Mouse (Mus musculus): ENCODE measurements around the gene Col8a1. TPM values are rescaled to one million over a fixed set of nuclear protein-coding genes. Genes with fewer than 3 reads are reported as not detected.

Gene Col8a1
- polyA plus RNA-seq, 1 experiment from 2014 or later: 6.2 TPM

DNA sequence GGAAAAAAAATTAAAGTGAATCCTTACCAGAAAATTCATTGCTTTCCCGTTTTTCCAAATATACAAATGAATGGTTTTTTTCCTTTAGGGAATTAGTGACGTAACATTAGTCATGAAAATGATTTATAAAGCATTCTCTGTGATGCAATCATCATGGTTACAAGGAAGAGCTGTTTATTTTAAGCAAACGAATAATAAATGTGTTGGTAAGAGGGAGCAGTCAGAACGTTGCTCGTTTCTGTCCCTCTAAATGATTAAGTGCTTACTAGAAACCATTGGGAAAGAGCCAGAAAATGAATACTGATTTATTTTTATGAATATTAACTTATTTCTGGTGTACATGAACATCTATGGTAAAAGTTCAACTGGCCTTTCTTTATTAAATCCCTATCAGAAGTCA is 119.8 kb downstream of the Col8a1 start:
- 79% methylated on average over 5 of the region's 5 CpGs for WGBS
- ATAC-seq (ENCODE audit: low FRiP score): no peak

DNA sequence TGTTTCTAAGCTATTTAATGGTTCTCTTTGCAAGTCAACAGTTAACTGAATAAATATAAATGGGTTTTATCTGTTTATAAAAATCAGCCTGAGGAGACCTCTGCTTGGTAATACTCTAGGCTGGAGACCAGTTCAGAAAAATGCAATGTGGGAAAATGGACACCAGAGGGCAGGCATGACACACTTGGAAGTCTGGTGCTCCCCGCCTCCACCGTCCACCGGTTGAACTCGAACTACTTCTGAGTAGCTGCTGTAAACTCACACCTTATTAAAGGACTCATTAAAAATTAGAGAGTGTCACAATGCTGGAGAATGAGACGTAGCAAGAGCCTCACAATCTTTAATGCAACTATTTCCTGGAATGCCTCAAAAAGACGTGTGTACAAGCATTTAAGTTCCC is 120.3 kb downstream of the Col8a1 start:
- no peaks in the 10 kb centered on the region for H3K9me3 ChIP-seq (ENCODE audit: control insufficient read depth, low read length)
- 13% methylated on average over 6 of the region's 6 CpGs for WGBS
- no peaks in the 10 kb centered on the region for H3K27me3 ChIP-seq (ENCODE audit: control insufficient read depth, insufficient read depth, low read length)
- H3K36me3 ChIP-seq (replicated peaks; ENCODE audit: control insufficient read depth, insufficient read depth): no peaks in the 10 kb centered on the region
- DNase-seq (ENCODE audit: low spot score) (peak; percentile 89), ATAC-seq (ENCODE audit: low FRiP score) (peak; percentile 88; the same call in 1 of the 2 replicates)
- no peak overlapping the region for H3K4me3 ChIP-seq (replicated peaks; ENCODE audit: low read length)
- no peak overlapping the region for H3K27ac ChIP-seq
- H3K4me2 ChIP-seq (replicated peaks): no peak overlapping the region
- H3K9ac ChIP-seq: no peak overlapping the region
- no peaks in the 10 kb centered on the region for H3K4me1 ChIP-seq (replicated peaks; ENCODE audit: control insufficient read depth, insufficient read depth, low read length)

More for the DNA sequence above, 119.8 kb downstream of the Col8a1 start:
- Histone ChIP-seq H3K27ac (no peak overlapping the region), H3K9ac (no peak overlapping the region), H3K4me3 (replicated peaks; ENCODE audit: low read length) (no peak overlapping the region), H3K4me1 (replicated peaks; ENCODE audit: control insufficient read depth, insufficient read depth, low read length) (no peaks in the 10 kb centered on the region), H3K27me3 (ENCODE audit: control insufficient read depth, insufficient read depth, low read length) (no peaks in the 10 kb centered on the region), H3K36me3 (replicated peaks; ENCODE audit: control insufficient read depth, insufficient read depth) (no peaks in the 10 kb centered on the region), H3K4me2 (replicated peaks) (no peak overlapping the region), H3K9me3 (ENCODE audit: control insufficient read depth, low read length) (no peaks in the 10 kb centered on the region)
- DNase-seq (ENCODE audit: low spot score): no peak

DNA sequence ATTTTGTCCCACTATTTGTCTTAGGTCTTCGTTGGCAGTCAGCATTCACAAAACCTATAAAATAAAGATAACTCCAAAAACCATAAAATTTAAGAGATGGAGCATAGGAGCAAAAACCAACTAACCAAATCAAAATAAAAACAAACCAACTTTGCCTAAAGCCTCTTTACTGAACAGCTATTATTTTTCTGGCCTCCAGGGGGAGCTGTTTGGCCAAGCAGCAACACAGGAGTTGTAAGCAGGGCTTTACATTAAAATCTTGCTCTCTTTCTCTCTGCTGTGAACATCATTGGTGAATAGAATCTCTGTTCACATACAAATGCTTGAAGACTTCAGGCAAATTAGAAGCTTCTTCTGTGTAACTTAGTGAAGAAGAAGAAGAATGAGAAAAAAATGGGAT is 142.8 kb downstream of the Col8a1 start:
- Histone ChIP-seq H3K4me2 (replicated peaks) (no peak overlapping the region), H3K4me1 (replicated peaks; ENCODE audit: control insufficient read depth, insufficient read depth, low read length) (no peaks in the 10 kb centered on the region; the same call in 1 of the 2 replicates), H3K9ac (no peak overlapping the region), H3K27me3 (ENCODE audit: control insufficient read depth, insufficient read depth, low read length) (no peaks in the 10 kb centered on the region), H3K4me3 (replicated peaks; ENCODE audit: low read length) (no peak overlapping the region), H3K9me3 (ENCODE audit: control insufficient read depth, low read length) (no peaks in the 10 kb centered on the region), H3K27ac (no peak overlapping the region), H3K36me3 (replicated peaks; ENCODE audit: control insufficient read depth, insufficient read depth) (no peaks in the 10 kb centered on the region)
- ATAC-seq (ENCODE audit: low FRiP score): no peak
- peak; percentile 64 for DNase-seq (ENCODE audit: low spot score)
- WGBS: 0% methylated on average over 1 of the region's 1 CpGs

DNA sequence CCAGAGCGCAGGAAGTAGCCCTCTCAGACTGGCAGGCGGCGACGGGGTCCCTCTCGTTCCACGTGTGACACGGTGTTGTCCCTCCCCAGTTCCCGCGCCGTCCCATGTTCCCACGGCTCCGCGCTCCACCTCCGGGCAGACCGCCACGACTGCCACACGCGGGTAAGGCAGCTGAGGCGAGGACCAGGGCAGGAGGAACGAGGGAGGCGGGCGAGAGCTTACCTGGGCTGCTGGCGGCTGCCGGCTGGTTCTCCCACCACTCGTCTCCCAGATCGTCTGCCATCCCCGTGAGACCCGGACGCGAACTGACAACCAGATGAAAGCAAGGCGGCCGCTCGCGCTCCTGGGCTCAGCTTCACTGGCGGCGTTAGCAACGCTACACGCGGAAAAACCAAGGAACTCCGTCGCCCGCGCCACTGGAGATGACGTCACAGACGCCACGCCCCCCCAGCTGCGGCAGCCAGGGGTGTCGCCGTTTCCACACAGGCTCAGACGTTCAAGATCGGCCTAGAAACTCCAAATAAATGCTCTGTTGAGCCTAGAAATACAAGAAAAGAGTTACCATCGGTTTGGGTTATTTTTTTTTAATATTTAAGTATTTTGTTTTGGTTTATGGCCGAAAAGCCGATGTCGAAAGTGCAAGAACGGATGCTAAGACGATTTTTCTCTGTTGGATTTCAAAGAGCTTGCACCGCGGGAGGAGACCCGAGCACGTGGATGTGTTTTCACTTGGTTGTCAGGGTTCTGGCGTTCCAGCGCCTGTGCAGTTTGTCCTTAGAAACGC is 147.9 kb downstream of the Col8a1 start, which contains the start of gene Cmss1:
Gene Cmss1 (minus strand): TSS at position 421 of the 784 bp plus-strand sequence.
- H3K4me1 ChIP-seq (replicated peaks; ENCODE audit: control insufficient read depth, insufficient read depth, low read length): peaks cover 4% of the 10 kb centered on the region; the same call in 1 of the 2 replicates
- no peaks in the 10 kb centered on the region for H3K27me3 ChIP-seq (ENCODE audit: control insufficient read depth, insufficient read depth, low read length)
- no peaks in the 10 kb centered on the region for H3K36me3 ChIP-seq (replicated peaks; ENCODE audit: control insufficient read depth, insufficient read depth)
- H3K27ac ChIP-seq: peak within 1 kb of the TSS; percentile 78
- ATAC-seq (ENCODE audit: low FRiP score) (peak; percentile 96), DNase-seq (ENCODE audit: low spot score) (peak; percentile 97)
- peak within 1 kb of the TSS; percentile 82 for H3K4me2 ChIP-seq (replicated peaks)
- H3K4me3 ChIP-seq (replicated peaks; ENCODE audit: low read length): peak within 1 kb of the TSS; percentile 91
- H3K9me3 ChIP-seq (ENCODE audit: control insufficient read depth, low read length): no peaks in the 10 kb centered on the region
- under 1% methylated on average over 64 of the region's 64 CpGs for WGBS
- peak within 1 kb of the TSS; percentile 74 for H3K9ac ChIP-seq

DNA sequence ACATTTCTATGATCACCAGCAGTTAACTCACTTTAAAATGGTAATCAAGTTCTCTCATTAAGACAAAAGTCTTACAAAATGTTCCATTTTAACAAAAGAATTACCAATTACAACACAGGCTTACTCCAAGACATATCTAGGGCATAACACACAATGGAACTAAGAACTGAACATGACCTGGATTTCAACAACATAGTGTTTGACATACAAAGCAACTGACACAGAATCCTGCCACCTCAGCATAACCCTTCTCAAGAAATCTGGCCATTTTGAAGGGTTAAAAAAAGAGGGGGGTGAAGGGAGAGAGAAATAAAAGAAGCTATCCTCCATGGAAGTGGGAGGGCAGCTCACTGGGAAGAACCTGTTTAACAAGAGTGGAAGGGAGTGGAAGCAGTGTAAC is 153.5 kb downstream of the Col8a1 start:
- ATAC-seq (ENCODE audit: low FRiP score) (no peak), DNase-seq (ENCODE audit: low spot score) (no peak)
- Histone ChIP-seq H3K9ac (no peak overlapping the region), H3K4me3 (replicated peaks; ENCODE audit: low read length) (no peak overlapping the region), H3K4me2 (replicated peaks) (no peak overlapping the region), H3K27me3 (ENCODE audit: control insufficient read depth, insufficient read depth, low read length) (no peaks in the 10 kb centered on the region), H3K27ac (no peak overlapping the region), H3K4me1 (replicated peaks; ENCODE audit: control insufficient read depth, insufficient read depth, low read length) (0 out of 2 replicates have a peak, but pooled peaks cover 1% of the 10 kb centered on the region), H3K9me3 (ENCODE audit: control insufficient read depth, low read length) (no peaks in the 10 kb centered on the region), H3K36me3 (replicated peaks; ENCODE audit: control insufficient read depth, insufficient read depth) (no peaks in the 10 kb centered on the region)

DNA sequence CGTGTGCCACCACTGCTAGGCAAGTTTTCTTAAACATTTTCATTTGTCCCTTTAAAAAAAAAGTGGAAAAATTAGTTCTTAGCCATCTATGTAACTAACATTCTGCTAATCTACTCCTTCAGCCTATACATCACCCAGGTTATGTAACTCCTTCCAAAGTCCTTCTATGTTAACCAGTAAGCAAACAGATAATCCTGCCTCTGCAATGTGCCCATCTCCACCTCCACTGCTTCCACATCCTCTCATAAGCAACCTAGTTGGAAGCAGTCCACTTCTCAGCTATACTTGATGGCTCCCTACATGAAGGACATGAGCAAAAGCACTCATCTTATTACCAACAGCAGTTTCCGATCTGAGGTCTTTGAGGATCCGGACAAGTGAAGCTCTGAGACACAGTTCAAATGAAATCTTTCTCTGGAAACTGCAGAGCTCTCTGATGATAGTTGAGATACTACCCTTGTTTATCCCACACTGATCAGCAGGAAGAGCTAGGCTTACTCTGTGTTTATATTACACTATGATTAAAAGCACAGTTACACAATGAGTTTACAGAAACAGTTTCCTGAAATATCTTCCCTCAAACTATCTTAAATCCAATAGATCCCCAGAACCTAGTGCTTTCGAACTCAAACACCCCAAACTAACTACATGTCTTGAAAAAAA is 157.1 kb downstream of the Col8a1 start:
- H3K9ac ChIP-seq: no peak overlapping the region
- no peaks in the 10 kb centered on the region for H3K36me3 ChIP-seq (replicated peaks; ENCODE audit: control insufficient read depth, insufficient read depth)
- WGBS: 89% methylated on average over 4 of the region's 4 CpGs
- ATAC-seq (ENCODE audit: low FRiP score) (no peak), DNase-seq (ENCODE audit: low spot score) (no peak)
- no peak overlapping the region for H3K4me2 ChIP-seq (replicated peaks)
- no peaks in the 10 kb centered on the region for H3K4me1 ChIP-seq (replicated peaks; ENCODE audit: control insufficient read depth, insufficient read depth, low read length)
- H3K4me3 ChIP-seq (replicated peaks; ENCODE audit: low read length): no peak overlapping the region
- no peak overlapping the region for H3K27ac ChIP-seq
- H3K27me3 ChIP-seq (ENCODE audit: control insufficient read depth, insufficient read depth, low read length): no peaks in the 10 kb centered on the region
- no peaks in the 10 kb centered on the region for H3K9me3 ChIP-seq (ENCODE audit: control insufficient read depth, low read length)

DNA sequence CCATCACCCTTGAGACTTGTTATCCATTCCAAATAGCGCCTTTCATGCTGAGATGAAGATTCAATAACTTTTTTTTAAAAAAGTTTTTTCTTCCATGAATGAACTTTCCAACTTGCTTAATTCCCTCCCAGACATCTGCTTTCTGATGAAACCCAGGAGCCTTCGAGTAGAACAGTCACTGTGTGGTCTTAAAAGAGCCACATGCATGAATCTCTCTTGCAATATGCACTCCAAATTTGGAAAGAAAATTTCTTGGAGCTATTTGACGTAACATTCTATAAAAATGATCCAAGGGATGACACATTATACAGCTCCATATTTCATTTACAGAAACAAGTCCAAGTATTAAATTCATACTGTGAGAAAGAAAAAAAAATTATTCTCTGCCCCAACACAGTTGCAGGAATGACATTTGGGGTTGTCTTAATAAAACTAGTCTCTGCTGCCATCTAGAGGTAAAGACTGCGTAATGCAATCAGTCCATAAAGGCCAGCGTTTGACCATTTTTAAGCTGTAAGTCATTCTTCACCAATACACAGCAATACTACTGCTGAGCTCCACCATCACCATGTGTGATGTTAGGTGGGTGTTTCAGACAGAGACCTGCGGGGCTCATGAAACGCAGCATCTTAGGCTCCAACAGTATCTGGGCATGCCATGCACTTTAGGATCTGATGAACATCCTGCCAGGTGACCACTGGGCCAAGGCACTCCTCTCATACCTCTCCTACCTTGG is 160.9 kb downstream of the Col8a1 start:
- WGBS: 42% methylated on average over 7 of the region's 7 CpGs
- no peak overlapping the region for H3K4me3 ChIP-seq (replicated peaks; ENCODE audit: low read length)
- no peak overlapping the region for H3K27ac ChIP-seq
- no peaks in the 10 kb centered on the region for H3K36me3 ChIP-seq (replicated peaks; ENCODE audit: control insufficient read depth, insufficient read depth)
- no peak overlapping the region for H3K9ac ChIP-seq
- DNase-seq (ENCODE audit: low spot score) (peak; percentile 89), ATAC-seq (ENCODE audit: low FRiP score) (peak; percentile 71; the same call in 1 of the 2 replicates)
- H3K9me3 ChIP-seq (ENCODE audit: control insufficient read depth, low read length): no peaks in the 10 kb centered on the region
- H3K27me3 ChIP-seq (ENCODE audit: control insufficient read depth, insufficient read depth, low read length): no peaks in the 10 kb centered on the region
- H3K4me2 ChIP-seq (replicated peaks): no peak overlapping the region
- H3K4me1 ChIP-seq (replicated peaks; ENCODE audit: control insufficient read depth, insufficient read depth, low read length): no peaks in the 10 kb centered on the region

DNA sequence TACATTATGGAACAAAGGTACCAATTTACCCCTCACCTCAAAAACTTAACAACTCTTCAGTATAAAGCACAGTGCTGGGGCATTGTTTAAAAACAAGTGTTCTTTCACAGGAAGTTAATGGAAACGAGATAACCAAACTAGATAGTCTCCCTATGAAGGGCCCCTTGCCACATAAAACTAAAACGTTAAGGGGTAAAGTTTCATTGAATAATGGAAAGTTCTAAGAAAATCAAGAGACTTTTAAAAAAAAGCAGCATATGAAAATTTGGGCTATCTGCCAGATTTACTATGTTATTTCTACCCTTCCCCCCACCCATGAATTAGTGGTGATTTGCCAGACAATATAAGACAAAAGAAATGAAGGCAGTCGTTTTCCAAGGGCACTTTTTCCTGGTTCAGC is 169.3 kb downstream of the Col8a1 start:
- no peak overlapping the region for H3K9ac ChIP-seq
- no peaks in the 10 kb centered on the region for H3K9me3 ChIP-seq (ENCODE audit: control insufficient read depth, low read length)
- no peak for ATAC-seq (ENCODE audit: low FRiP score)

DNA sequence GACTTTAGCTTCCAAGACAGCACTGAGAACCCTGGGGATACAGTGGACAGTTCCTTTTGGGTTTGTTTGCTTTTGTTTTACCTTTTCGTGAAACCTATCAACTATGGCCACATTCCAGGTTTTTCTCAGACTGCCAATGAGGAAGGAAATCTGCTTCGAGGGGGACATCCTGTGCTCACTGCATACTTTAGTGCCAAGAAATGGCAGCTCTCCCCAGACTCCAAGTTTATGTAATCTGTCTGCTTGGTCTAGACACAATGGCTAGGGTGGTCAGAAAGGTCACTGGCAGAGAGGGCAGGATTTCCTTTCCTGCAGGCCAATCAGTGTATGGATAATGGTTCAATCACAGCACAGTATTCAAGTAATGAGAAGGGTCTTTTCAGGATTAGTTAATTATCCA is 172.5 kb downstream of the Col8a1 start:
- ATAC-seq (ENCODE audit: low FRiP score): no peak
- Histone ChIP-seq H3K9me3 (ENCODE audit: control insufficient read depth, low read length) (no peaks in the 10 kb centered on the region), H3K36me3 (replicated peaks; ENCODE audit: control insufficient read depth, insufficient read depth) (no peaks in the 10 kb centered on the region), H3K4me2 (replicated peaks) (no peak overlapping the region), H3K27ac (no peak overlapping the region), H3K4me3 (replicated peaks; ENCODE audit: low read length) (no peak overlapping the region), H3K27me3 (ENCODE audit: control insufficient read depth, insufficient read depth, low read length) (no peaks in the 10 kb centered on the region), H3K4me1 (replicated peaks; ENCODE audit: control insufficient read depth, insufficient read depth, low read length) (no peaks in the 10 kb centered on the region), H3K9ac (no peak overlapping the region)
- DNase-seq (ENCODE audit: low spot score): no peak
- 89% methylated on average over 2 of the region's 2 CpGs for WGBS

More for the DNA sequence above, 169.3 kb downstream of the Col8a1 start:
- Histone ChIP-seq H3K27ac (no peak overlapping the region), H3K4me1 (replicated peaks; ENCODE audit: control insufficient read depth, insufficient read depth, low read length) (no peaks in the 10 kb centered on the region), H3K36me3 (replicated peaks; ENCODE audit: control insufficient read depth, insufficient read depth) (no peaks in the 10 kb centered on the region), H3K4me3 (replicated peaks; ENCODE audit: low read length) (no peak overlapping the region), H3K27me3 (ENCODE audit: control insufficient read depth, insufficient read depth, low read length) (no peaks in the 10 kb centered on the region), H3K4me2 (replicated peaks) (no peak overlapping the region)
- WGBS: 71% methylated on average over 3 of the region's 3 CpGs
- no peak for DNase-seq (ENCODE audit: low spot score)

Measured in hindbrain, embryonic 14.5 days (tissue).